Mouse (Mus musculus): ENCODE measurements around the gene Rrm1.
"Not testable (repeated sequence)": the region's sequence is repeated elsewhere in the genome, so short reads cannot be mapped to it uniquely, and the experiment has no call there.

Rrm1 gene

GRCm38 (mm10) chr7:102477377-102477776 lies 35.9 kb downstream of the Rrm1 start:
- no peak for DNase-seq (ENCODE audit: low read depth, low spot score)

GRCm38 (mm10) chr7:102478425-102478824 lies 36.9 kb downstream of the Rrm1 start:
- DNase-seq (ENCODE audit: low read depth, low spot score): no peak

- no peak for DNase-seq (ENCODE audit: low read depth, low spot score)
These were observed 37.4 kb downstream of the Rrm1 start for GRCm38 (mm10) chr7:102478926-102479325.

GRCm38 (mm10) chr7:102479368-102480078 lies 38.0 kb downstream of the Rrm1 start:
- no peak for DNase-seq (ENCODE audit: low read depth, low spot score)

GRCm38 (mm10) chr7:102480821-102481220 lies 39.3 kb downstream of the Rrm1 start:
- no peak for DNase-seq (ENCODE audit: low read depth, low spot score)

GRCm38 (mm10) chr7:102481579-102481978 lies 40.1 kb downstream of the Rrm1 start, which contains the start of gene Olfr543:
Olfr543 (minus strand) TSS chr7:102481679.
- no peak for DNase-seq (ENCODE audit: low read depth, low spot score)

GRCm38 (mm10) chr7:102483665-102484064 lies 42.2 kb downstream of the Rrm1 start:
- no peak for DNase-seq (ENCODE audit: low read depth, low spot score)

- not testable (repeated sequence) for DNase-seq (ENCODE audit: low read depth, low spot score)
These were observed 43.3 kb downstream of the Rrm1 start for GRCm38 (mm10) chr7:102484766-102485165.

GRCm38 (mm10) chr7:102486105-102486504 lies 44.6 kb downstream of the Rrm1 start:
- no peak for DNase-seq (ENCODE audit: low read depth, low spot score)

GRCm38 (mm10) chr7:102488161-102488560 lies 46.7 kb downstream of the Rrm1 start, which contains the start of gene Olfr544:
Olfr544 (minus strand) TSS chr7:102488313.
- DNase-seq (ENCODE audit: low read depth, low spot score): no peak

GRCm38 (mm10) chr7:102494416-102494815 lies 52.9 kb downstream of the Rrm1 start:
- not testable (repeated sequence) for DNase-seq (ENCODE audit: low read depth, low spot score)

- no peak for DNase-seq (ENCODE audit: low read depth, low spot score)
These were observed 58.0 kb downstream of the Rrm1 start, which contains the start of gene Olfr545 for GRCm38 (mm10) chr7:102499473-102499872. Olfr545 (minus strand) TSS chr7:102499573.

GRCm38 (mm10) chr7:102501986-102502385 lies 60.5 kb downstream of the Rrm1 start:
- DNase-seq (ENCODE audit: low read depth, low spot score): no peak

- peak; percentile 29 for DNase-seq (ENCODE audit: low read depth, low spot score)
These were observed 65.4 kb downstream of the Rrm1 start for GRCm38 (mm10) chr7:102506848-102507247.

GRCm38 (mm10) chr7:102508066-102508465 lies 66.6 kb downstream of the Rrm1 start:
- no peak for DNase-seq (ENCODE audit: low read depth, low spot score)

- DNase-seq (ENCODE audit: low read depth, low spot score): no peak
These were observed 67.2 kb downstream of the Rrm1 start for GRCm38 (mm10) chr7:102508666-102509065.

- DNase-seq (ENCODE audit: low read depth, low spot score): no peak
These were observed 68.2 kb downstream of the Rrm1 start for GRCm38 (mm10) chr7:102509726-102510125.

- no peak for DNase-seq (ENCODE audit: low read depth, low spot score)
These were observed 70.4 kb downstream of the Rrm1 start for GRCm38 (mm10) chr7:102511927-102512326.

- peak; percentile 32 for DNase-seq (ENCODE audit: low read depth, low spot score)
These were observed 71.4 kb downstream of the Rrm1 start for GRCm38 (mm10) chr7:102512814-102513435.

GRCm38 (mm10) chr7:102514144-102514543 lies 72.6 kb downstream of the Rrm1 start:
- no peak for DNase-seq (ENCODE audit: low read depth, low spot score)

GRCm38 (mm10) chr7:102516261-102517050 lies 75.0 kb downstream of the Rrm1 start:
- no peak for DNase-seq (ENCODE audit: low read depth, low spot score)

- no peak for DNase-seq (ENCODE audit: low read depth, low spot score)
These were observed 75.5 kb downstream of the Rrm1 start for GRCm38 (mm10) chr7:102517051-102517335.

Data from retina, adult 2 months (tissue).